Mouse (Mus musculus): Measurements from ENCODE around the gene Igfbp5. TPM values are rescaled to one million over a fixed set of nuclear protein-coding genes. Genes with fewer than 3 reads are reported as not detected.

The Igfbp5 gene
- polyA plus RNA-seq, 1 experiment from 2014 or later: 90.1 TPM

- H3K9ac ChIP-seq (ENCODE audit: low read length): no peak overlapping the region
- H3K27ac ChIP-seq (replicated peaks in 1 of 2; ENCODE audit: control insufficient read depth in 1 of 2, insufficient read depth in 1 of 2, low read depth in 2 of 2, low read length in 2 of 2): 0 out of 4 replicates have a peak overlapping the region, but pooled peaks of 1 of the 2 experiments have one; percentile 3
- peaks cover 10 to 19% of the 10 kb centered on the region in 2 experiments for H3K4me1 ChIP-seq (ENCODE audit: control insufficient read depth in 2 of 2, insufficient read depth in 2 of 2, low read length in 2 of 2)
- no peaks in the 10 kb centered on the region for H3K27me3 ChIP-seq (ENCODE audit: control insufficient read depth, insufficient read depth, low read length)
- ATAC-seq (ENCODE audit: insufficient number of reproducible peaks, insufficient read depth, low FRiP score, low read depth): 0 out of 2 replicates have a peak, but pooled peaks have one; percentile 31
- no peak overlapping the region for H3K4me3 ChIP-seq (ENCODE audit: control insufficient read depth in 1 of 2, insufficient read depth in 1 of 2, low read depth in 1 of 2, low read length in 2 of 2)
- WGBS: 36% methylated on average over 8 of the region's 8 CpGs
- no peak overlapping the region for H3K4me2 ChIP-seq (ENCODE audit: low read length)
- H3K9me3 ChIP-seq (ENCODE audit: control insufficient read depth, low read length): no peaks in the 10 kb centered on the region
- no peaks in the 10 kb centered on the region for H3K36me3 ChIP-seq (ENCODE audit: control insufficient read depth, insufficient read depth, low read length)
These were observed 35.3 kb downstream of the Igfbp5 start for GRCm38 (mm10) chr1:72839356-72839755.

- no peaks in the 10 kb centered on the region for H3K27me3 ChIP-seq (ENCODE audit: control insufficient read depth, insufficient read depth, low read length)
- H3K4me3 ChIP-seq (ENCODE audit: control insufficient read depth in 1 of 2, insufficient read depth in 1 of 2, low read depth in 1 of 2, low read length in 2 of 2): no peak overlapping the region
- no peak overlapping the region for H3K9ac ChIP-seq (ENCODE audit: low read length)
- 90% methylated on average over 4 of the region's 4 CpGs for WGBS
- H3K4me1 ChIP-seq (ENCODE audit: control insufficient read depth in 2 of 2, insufficient read depth in 2 of 2, low read length in 2 of 2): peaks cover 10 to 11% of the 10 kb centered on the region in 2 experiments
- no peaks in the 10 kb centered on the region for H3K9me3 ChIP-seq (ENCODE audit: control insufficient read depth, low read length)
- no peak overlapping the region for H3K4me2 ChIP-seq (ENCODE audit: low read length)
- H3K36me3 ChIP-seq (ENCODE audit: control insufficient read depth, insufficient read depth, low read length): no peaks in the 10 kb centered on the region
- H3K27ac ChIP-seq (replicated peaks in 1 of 2; ENCODE audit: control insufficient read depth in 1 of 2, insufficient read depth in 1 of 2, low read depth in 2 of 2, low read length in 2 of 2): no peak overlapping the region
- ATAC-seq (ENCODE audit: insufficient number of reproducible peaks, insufficient read depth, low FRiP score, low read depth): no peak
These were observed 41.1 kb downstream of the Igfbp5 start for GRCm38 (mm10) chr1:72833563-72833962.

- Histone ChIP-seq H3K27me3 (ENCODE audit: control insufficient read depth, insufficient read depth, low read length) (no peaks in the 10 kb centered on the region), H3K36me3 (ENCODE audit: control insufficient read depth, insufficient read depth, low read length) (no peaks in the 10 kb centered on the region), H3K9me3 (ENCODE audit: control insufficient read depth, low read length) (no peaks in the 10 kb centered on the region), H3K4me1 (ENCODE audit: control insufficient read depth in 2 of 2, insufficient read depth in 2 of 2, low read length in 2 of 2) (peaks cover 13 to 14% of the 10 kb centered on the region in 2 experiments), H3K27ac (replicated peaks in 1 of 2; ENCODE audit: control insufficient read depth in 1 of 2, insufficient read depth in 1 of 2, low read depth in 2 of 2, low read length in 2 of 2) (no peak overlapping the region), H3K4me2 (ENCODE audit: low read length) (no peak overlapping the region), H3K9ac (ENCODE audit: low read length) (no peak overlapping the region), H3K4me3 (ENCODE audit: control insufficient read depth in 1 of 2, insufficient read depth in 1 of 2, low read depth in 1 of 2, low read length in 2 of 2) (no peak overlapping the region)
- no peak for ATAC-seq (ENCODE audit: insufficient number of reproducible peaks, insufficient read depth, low FRiP score, low read depth)
- 31% methylated on average over 3 of the region's 3 CpGs for WGBS
These were observed 42.0 kb downstream of the Igfbp5 start for GRCm38 (mm10) chr1:72832715-72833153.

- H3K4me2 ChIP-seq (ENCODE audit: low read length): no peak overlapping the region
- no peaks in the 10 kb centered on the region for H3K36me3 ChIP-seq (ENCODE audit: control insufficient read depth, insufficient read depth, low read length)
- no peaks in the 10 kb centered on the region for H3K9me3 ChIP-seq (ENCODE audit: control insufficient read depth, low read length)
- H3K4me1 ChIP-seq (ENCODE audit: control insufficient read depth in 2 of 2, insufficient read depth in 2 of 2, low read length in 2 of 2): peaks cover 17 to 31% of the 10 kb centered on the region in 2 experiments
- no peak overlapping the region for H3K27ac ChIP-seq (replicated peaks in 1 of 2; ENCODE audit: control insufficient read depth in 1 of 2, insufficient read depth in 1 of 2, low read depth in 2 of 2, low read length in 2 of 2)
- no peak overlapping the region for H3K9ac ChIP-seq (ENCODE audit: low read length)
- ATAC-seq (ENCODE audit: insufficient number of reproducible peaks, insufficient read depth, low FRiP score, low read depth): no peak
- H3K27me3 ChIP-seq (ENCODE audit: control insufficient read depth, insufficient read depth, low read length): 0 out of 2 replicates have a peak, but pooled peaks cover 3% of the 10 kb centered on the region
- 95% methylated on average over 2 of the region's 2 CpGs for whole genome bisulfite sequencing
- H3K4me3 ChIP-seq (ENCODE audit: control insufficient read depth in 1 of 2, insufficient read depth in 1 of 2, low read depth in 1 of 2, low read length in 2 of 2): no peak overlapping the region
These were observed 44.2 kb downstream of the Igfbp5 start for GRCm38 (mm10) chr1:72830485-72830884.

GRCm38 (mm10) chr1:72828843-72829242 lies 45.8 kb downstream of the Igfbp5 start:
- 0 out of 2 replicates have a peak, but pooled peaks cover 3% of the 10 kb centered on the region for H3K27me3 ChIP-seq (ENCODE audit: control insufficient read depth, insufficient read depth, low read length)
- H3K4me3 ChIP-seq (ENCODE audit: control insufficient read depth in 1 of 2, insufficient read depth in 1 of 2, low read depth in 1 of 2, low read length in 2 of 2): no peak overlapping the region
- H3K27ac ChIP-seq (replicated peaks in 1 of 2; ENCODE audit: control insufficient read depth in 1 of 2, insufficient read depth in 1 of 2, low read depth in 2 of 2, low read length in 2 of 2): no peak overlapping the region
- peaks cover 17 to 40% of the 10 kb centered on the region in 2 experiments for H3K4me1 ChIP-seq (ENCODE audit: control insufficient read depth in 2 of 2, insufficient read depth in 2 of 2, low read length in 2 of 2)
- H3K36me3 ChIP-seq (ENCODE audit: control insufficient read depth, insufficient read depth, low read length): no peaks in the 10 kb centered on the region
- H3K9ac ChIP-seq (ENCODE audit: low read length): no peak overlapping the region
- WGBS: 90% methylated on average over 5 of the region's 5 CpGs
- no peaks in the 10 kb centered on the region for H3K9me3 ChIP-seq (ENCODE audit: control insufficient read depth, low read length)
- no peak for ATAC-seq (ENCODE audit: insufficient number of reproducible peaks, insufficient read depth, low FRiP score, low read depth)
- no peak overlapping the region for H3K4me2 ChIP-seq (ENCODE audit: low read length)

GRCm38 (mm10) chr1:72827411-72828315 lies 47.0 kb downstream of the Igfbp5 start:
- no peaks in the 10 kb centered on the region for H3K9me3 ChIP-seq (ENCODE audit: control insufficient read depth, low read length)
- no peak overlapping the region; the same call in 1 of the 2 replicates for H3K9ac ChIP-seq (ENCODE audit: low read length)
- H3K27me3 ChIP-seq (ENCODE audit: control insufficient read depth, insufficient read depth, low read length): 0 out of 2 replicates have a peak, but pooled peaks cover 3% of the 10 kb centered on the region
- H3K27ac ChIP-seq (replicated peaks in 1 of 2; ENCODE audit: control insufficient read depth in 1 of 2, insufficient read depth in 1 of 2, low read depth in 2 of 2, low read length in 2 of 2): no peak overlapping the region
- WGBS: 26% methylated on average over 12 of the region's 12 CpGs
- ATAC-seq (ENCODE audit: insufficient number of reproducible peaks, insufficient read depth, low FRiP score, low read depth): no peak
- no peaks in the 10 kb centered on the region for H3K36me3 ChIP-seq (ENCODE audit: control insufficient read depth, insufficient read depth, low read length)
- peak overlapping the region; percentile 99 for H3K4me2 ChIP-seq (ENCODE audit: low read length)
- no peak overlapping the region for H3K4me3 ChIP-seq (ENCODE audit: control insufficient read depth in 1 of 2, insufficient read depth in 1 of 2, low read depth in 1 of 2, low read length in 2 of 2)
- H3K4me1 ChIP-seq (ENCODE audit: control insufficient read depth in 2 of 2, insufficient read depth in 2 of 2, low read length in 2 of 2): peaks cover 11 to 36% of the 10 kb centered on the region in 2 experiments; a peak in 3 of 4 replicates

- Histone ChIP-seq H3K9ac (ENCODE audit: low read length) (peak overlapping the region; percentile 46), H3K4me1 (ENCODE audit: control insufficient read depth in 2 of 2, insufficient read depth in 2 of 2, low read length in 2 of 2) (peaks cover 6 to 33% of the 10 kb centered on the region in 2 experiments; a peak in 3 of 4 replicates), H3K36me3 (ENCODE audit: control insufficient read depth, insufficient read depth, low read length) (no peaks in the 10 kb centered on the region), H3K27me3 (ENCODE audit: control insufficient read depth, insufficient read depth, low read length) (0 out of 2 replicates have a peak, but pooled peaks cover 3% of the 10 kb centered on the region), H3K4me2 (ENCODE audit: low read length) (peak overlapping the region; percentile 99), H3K27ac (replicated peaks in 1 of 2; ENCODE audit: control insufficient read depth in 1 of 2, insufficient read depth in 1 of 2, low read depth in 2 of 2, low read length in 2 of 2) (peak overlapping the region; percentile 41 to 49; a peak in 2 of 4 replicates), H3K4me3 (ENCODE audit: control insufficient read depth in 1 of 2, insufficient read depth in 1 of 2, low read depth in 1 of 2, low read length in 2 of 2) (peak overlapping the region; percentile 25 to 61), H3K9me3 (ENCODE audit: control insufficient read depth, low read length) (no peaks in the 10 kb centered on the region)
- ATAC-seq (ENCODE audit: insufficient number of reproducible peaks, insufficient read depth, low FRiP score, low read depth): no peak
- 24% methylated on average over 7 of the region's 7 CpGs for WGBS
These were observed 47.8 kb downstream of the Igfbp5 start for GRCm38 (mm10) chr1:72826931-72827330.
